Mouse (Mus musculus) CH12.LX (cell line): ENCODE data around the gene Sf1. TPM values are rescaled to one million over a fixed set of nuclear protein-coding genes. Genes with fewer than 3 reads are reported as not detected.
A peak's percentile ranks its signal among the peaks of the same experiment; 100 is the strongest.

Experiments
- DNase-seq: peaks from one replicate; pipeline ENCODE4 v3.0.0-alpha.2; 2013; ENCODE audit errors: extremely low read depth
- H3K27ac ChIP-seq: 2 replicates; pipeline ENCODE4 v1.5.1; 2012; ENCODE audit warnings: low read depth, mild to moderate bottlenecking, control low read depth, moderate library complexity; ENCODE audit not compliant: insufficient read depth
- H3K27me3 ChIP-seq: replicated peaks from 2 replicates; pipeline ENCODE3; 2012; ENCODE audit warnings: inconsistent platforms
- H3K36me3 ChIP-seq, 2 experiments: replicated peaks in 1 of 2; 2 replicates each; pipeline versions ENCODE3 to v1.6.1; 2012; ENCODE audit warnings: inconsistent platforms in 1 of 2, low read length in 1 of 2, mild to moderate bottlenecking in 1 of 2, mixed read lengths in 1 of 2, moderate library complexity in 1 of 2; ENCODE audit not compliant: control insufficient read depth in 1 of 2, insufficient read depth in 1 of 2
- H3K4me1 ChIP-seq, 2 experiments: 2 replicates each; pipeline ENCODE4 v1.6.1; 2012; ENCODE audit warnings: inconsistent platforms in 1 of 2, moderate library complexity in 1 of 2; ENCODE audit not compliant: insufficient read depth in 2 of 2, control insufficient read depth in 1 of 2
- H3K4me2 ChIP-seq: 2 replicates; pipeline ENCODE4 v1.6.1; 2012; ENCODE audit warnings: low read depth, mild to moderate bottlenecking, control low read depth; ENCODE audit not compliant: poor library complexity, insufficient read depth, severe bottlenecking
- H3K4me3 ChIP-seq, 3 experiments: fragments of 150-350 bp in 1 of 3; sonication (generic) in 1 of 3; replicated peaks in 1 of 3; 2 replicates each; pipeline versions ENCODE3 to v1.5.1; 2011 to 2012; ENCODE audit warnings: low read depth in 2 of 3, low read length in 2 of 3, mild to moderate bottlenecking in 2 of 3, moderate library complexity in 2 of 3, control low read depth in 1 of 3, improper control_type of control experiment in 1 of 3, inconsistent platforms in 1 of 3, mixed read lengths in 1 of 3; ENCODE audit not compliant: poor library complexity in 1 of 3
- H3K79me2 ChIP-seq: replicated peaks from 2 replicates; pipeline ENCODE4 v1.6.1; 2012; ENCODE audit warnings: mild to moderate bottlenecking, moderate library complexity; ENCODE audit not compliant: control insufficient read depth, poor library complexity, insufficient read depth, severe bottlenecking; ENCODE audit errors: extremely low read depth
- H3K9ac ChIP-seq: 2 replicates; pipeline ENCODE4 v1.6.1; 2012; ENCODE audit warnings: low read depth, mild to moderate bottlenecking, control low read depth, moderate library complexity; ENCODE audit not compliant: insufficient read depth
- H3K9me3 ChIP-seq: replicated peaks from 2 replicates; pipeline ENCODE3; 2012; ENCODE audit warnings: low read length, inconsistent platforms, mixed read lengths
- BHLHE40 ChIP-seq: IDR thresholded peaks from 2 replicates; pipeline ENCODE4 v1.6.1; 2011; ENCODE audit warnings: mild to moderate bottlenecking, low read depth, low read length, improper control_type of control experiment
- CHD1 ChIP-seq: IDR thresholded peaks from 2 replicates; pipeline ENCODE4 v1.6.1; 2012; ENCODE audit warnings: low read depth, low read length, improper control_type of control experiment, inconsistent platforms
- CHD2 ChIP-seq: IDR thresholded peaks from 2 replicates; pipeline ENCODE4 v1.6.1; 2011; ENCODE audit warnings: low read length, improper control_type of control experiment
- CTCF ChIP-seq, 2 experiments: IDR thresholded peaks in 1 of 2; conservative IDR thresholded peaks in 1 of 2; 2 replicates each; pipeline ENCODE4 v1.5.1; 2011 to 2012; ENCODE audit warnings: low read depth in 2 of 2, low read length in 2 of 2, improper control_type of control experiment in 1 of 2, inconsistent platforms in 1 of 2, mild to moderate bottlenecking in 1 of 2, moderate library complexity in 1 of 2
- ELF1 ChIP-seq: IDR thresholded peaks from 2 replicates; pipeline ENCODE4 v1.6.1; 2014; ENCODE audit warnings: low read depth, mild to moderate bottlenecking, inconsistent platforms, low read length, improper control_type of control experiment
- EP300 ChIP-seq: IDR thresholded peaks from 2 replicates; pipeline ENCODE4 v1.6.1; 2011; ENCODE audit warnings: low read length, improper control_type of control experiment
- ETS1 ChIP-seq: conservative IDR thresholded peaks from 2 replicates; pipeline ENCODE4 v1.6.1; 2012; ENCODE audit warnings: low read depth, mild to moderate bottlenecking, inconsistent platforms, low read length, improper control_type of control experiment, moderate library complexity
- GABPA ChIP-seq: IDR thresholded peaks from 2 replicates; pipeline ENCODE4 v1.6.1; 2012; ENCODE audit warnings: low read depth, low read length, improper control_type of control experiment, inconsistent platforms; ENCODE audit not compliant: insufficient replicate concordance
- IRF4 ChIP-seq: IDR thresholded peaks from 2 replicates; pipeline ENCODE4 v1.6.1; 2014; ENCODE audit warnings: low read depth, mild to moderate bottlenecking, inconsistent platforms, low read length, improper control_type of control experiment
- JUN ChIP-seq: IDR thresholded peaks from 2 replicates; pipeline ENCODE4 v1.6.1; 2011; ENCODE audit warnings: low read depth, mild to moderate bottlenecking, low read length, improper control_type of control experiment, moderate library complexity; ENCODE audit not compliant: insufficient read depth
- MAZ ChIP-seq: IDR thresholded peaks from 2 replicates; pipeline ENCODE4 v1.6.1; 2012; ENCODE audit warnings: low read depth, mild to moderate bottlenecking, inconsistent platforms, low read length, improper control_type of control experiment, moderate library complexity
- MEF2A ChIP-seq: IDR thresholded peaks from 2 replicates; pipeline ENCODE4 v1.6.1; 2014; ENCODE audit warnings: low read depth, mild to moderate bottlenecking, inconsistent platforms, low read length, improper control_type of control experiment, borderline replicate concordance
- MXI1 ChIP-seq: IDR thresholded peaks from 2 replicates; pipeline ENCODE4 v1.6.1; 2011; ENCODE audit warnings: mild to moderate bottlenecking, low read depth, low read length, improper control_type of control experiment
- MYC ChIP-seq: IDR thresholded peaks from 2 replicates; pipeline ENCODE4 v1.6.1; 2011; ENCODE audit warnings: low read depth, mild to moderate bottlenecking, improper control_type of control experiment, low read length
- NELFE ChIP-seq: IDR thresholded peaks from 2 replicates; pipeline ENCODE4 v1.6.1; 2011; ENCODE audit warnings: low read depth, low read length, improper control_type of control experiment
- NRF1 ChIP-seq: IDR thresholded peaks from 2 replicates; pipeline ENCODE4 v1.6.1; 2014; ENCODE audit warnings: low read depth, mild to moderate bottlenecking, inconsistent platforms, low read length, improper control_type of control experiment, moderate library complexity
- POLR2A ChIP-seq: IDR thresholded peaks from 2 replicates; pipeline ENCODE4 v1.6.1; 2011; ENCODE audit warnings: low read depth, mild to moderate bottlenecking, improper control_type of control experiment, low read length
- RAD21 ChIP-seq: IDR thresholded peaks from 2 replicates; pipeline ENCODE4 v1.6.1; 2011; ENCODE audit warnings: low read depth, mild to moderate bottlenecking, low read length, improper control_type of control experiment, moderate library complexity
- RCOR1 ChIP-seq: conservative IDR thresholded peaks from 2 replicates; pipeline ENCODE4 v1.6.1; 2012; ENCODE audit warnings: low read depth, mild to moderate bottlenecking, inconsistent platforms, low read length, improper control_type of control experiment
- SMC3 ChIP-seq: IDR thresholded peaks from 2 replicates; pipeline ENCODE4 v1.6.1; 2011; ENCODE audit warnings: low read depth, low read length, improper control_type of control experiment
- TCF12 ChIP-seq: IDR thresholded peaks from 2 replicates; pipeline ENCODE4 v1.6.1; 2014; ENCODE audit warnings: low read depth, mild to moderate bottlenecking, inconsistent platforms, low read length, improper control_type of control experiment
- UBTF ChIP-seq: IDR thresholded peaks from 2 replicates; pipeline ENCODE4 v1.6.1; 2012; ENCODE audit warnings: low read depth, mild to moderate bottlenecking, inconsistent platforms, low read length, improper control_type of control experiment, moderate library complexity
- USF1 ChIP-seq: IDR thresholded peaks from 2 replicates; pipeline ENCODE4 v1.6.1; 2014; ENCODE audit warnings: low read depth, mild to moderate bottlenecking, inconsistent platforms, low read length, improper control_type of control experiment
- ZKSCAN1 ChIP-seq: IDR thresholded peaks from 2 replicates; pipeline ENCODE4 v1.6.1; 2012; ENCODE audit warnings: low read depth, inconsistent platforms, low read length, improper control_type of control experiment, borderline replicate concordance
- ZNF384 ChIP-seq: IDR thresholded peaks from 2 replicates; pipeline ENCODE4 v1.6.1; 2012; ENCODE audit warnings: low read depth, low read length, improper control_type of control experiment, inconsistent platforms
- dilution Hi-C: fragments of 300-500 bp; cut with MboI; formaldehyde crosslinking; loops from 2 replicates; pipeline ENCODE4 v1.14.3; 2020; ENCODE audit warnings: low sequenced_read_pairs; ENCODE audit not compliant: extremely low pct_unique_long_range_greater_than_20kb, extremely low pct_ligation_motif_present
- in situ Hi-C: fragments of 300-500 bp; cut with MboI; formaldehyde crosslinking; loops from 3 replicates; pipeline ENCODE4 v1.14.3; 2019; ENCODE audit warnings: low sequenced_read_pairs, low pct_ligation_motif_present, low pct_unique_long_range_greater_than_20kb, mixed read lengths
- polyA plus RNA-seq: library from polyadenylated mRNA; unstranded; fragments of >175 nt; gene quantifications from 2 replicates; pipeline ENCODE4 v1.2.1, GENCODE M21; 2012; ENCODE audit warnings: low read depth; ENCODE audit not compliant: insufficient read length
- total RNA-seq, 2 experiments: library from RNA; depleted of rRNA; stranded (reverse); fragments of 300-350 nt in 1 of 2; fragments of >200 nt in 1 of 2; gene quantifications; 2 replicates each; pipeline ENCODE4 v1.2.3; 2012 to 2014

The Sf1 gene
- total and polyA plus RNA-seq, 3 experiments = 54.5 to 251 (median 70.4) TPM

DNA sequence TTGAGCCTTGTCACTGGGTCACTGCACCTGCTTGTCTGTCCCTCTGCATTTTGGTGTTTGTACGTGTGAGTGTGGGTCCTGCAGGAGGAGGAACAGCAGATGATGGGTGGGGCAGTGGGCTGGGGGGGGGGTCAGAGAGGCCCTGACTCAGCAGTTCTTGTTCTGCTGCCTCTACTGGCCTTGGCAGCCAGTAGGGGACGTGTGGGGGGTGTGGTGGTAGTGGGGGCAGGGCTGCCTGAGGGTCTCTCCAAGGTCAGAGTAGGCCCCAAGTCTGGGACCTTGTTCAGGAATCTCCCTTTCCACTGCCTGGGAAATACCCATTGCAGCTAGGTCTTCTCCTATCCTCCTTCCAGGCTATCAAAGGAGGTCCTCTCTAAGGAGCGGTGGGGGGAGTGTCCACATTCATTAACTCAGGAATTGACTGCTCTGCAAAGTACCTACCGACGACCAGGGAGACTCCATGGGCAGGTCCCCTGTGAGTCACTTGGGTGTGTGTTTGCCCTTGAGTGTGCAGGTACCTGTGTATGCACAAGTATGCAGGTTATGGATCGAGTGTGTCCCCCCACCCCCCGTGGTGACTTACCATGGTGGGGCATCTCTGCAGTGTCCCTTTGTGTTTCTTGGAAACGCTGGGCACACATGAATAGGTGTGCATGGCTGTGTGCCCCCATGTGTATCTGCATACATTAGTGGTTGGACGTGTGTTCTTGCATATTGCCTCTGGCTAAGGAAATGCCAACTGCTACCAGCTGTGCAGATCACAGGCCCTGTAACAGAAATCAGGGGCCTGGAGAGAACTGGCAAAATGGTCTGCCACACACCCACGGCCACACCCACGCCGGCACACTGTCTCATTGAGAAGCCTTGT, 53.6 kb downstream of the Sf1 start:
- dilution Hi-C loops = no loop called here
- in situ Hi-C loops = no loop called here
- Histone ChIP-seq H3K9me3 (no peaks in the 10 kb centered on the region), H3K4me3 (no peak overlapping the region), H3K27ac (no peak overlapping the region), H3K79me2 (no peaks in the 10 kb centered on the region), H3K4me2 (no peak overlapping the region), H3K36me3 (peaks cover 0 to 9% of the 10 kb centered on the region in 2 experiments), H3K27me3 (peaks cover 32% of the 10 kb centered on the region), H3K9ac (no peak overlapping the region), H3K4me1 (peaks cover 4 to 17% of the 10 kb centered on the region in 2 experiments; a peak in 3 of 4 replicates)
- no peak for DNase-seq
- TF ChIP-seq UBTF = no peak
- TF ChIP-seq EP300 = no peak

DNA sequence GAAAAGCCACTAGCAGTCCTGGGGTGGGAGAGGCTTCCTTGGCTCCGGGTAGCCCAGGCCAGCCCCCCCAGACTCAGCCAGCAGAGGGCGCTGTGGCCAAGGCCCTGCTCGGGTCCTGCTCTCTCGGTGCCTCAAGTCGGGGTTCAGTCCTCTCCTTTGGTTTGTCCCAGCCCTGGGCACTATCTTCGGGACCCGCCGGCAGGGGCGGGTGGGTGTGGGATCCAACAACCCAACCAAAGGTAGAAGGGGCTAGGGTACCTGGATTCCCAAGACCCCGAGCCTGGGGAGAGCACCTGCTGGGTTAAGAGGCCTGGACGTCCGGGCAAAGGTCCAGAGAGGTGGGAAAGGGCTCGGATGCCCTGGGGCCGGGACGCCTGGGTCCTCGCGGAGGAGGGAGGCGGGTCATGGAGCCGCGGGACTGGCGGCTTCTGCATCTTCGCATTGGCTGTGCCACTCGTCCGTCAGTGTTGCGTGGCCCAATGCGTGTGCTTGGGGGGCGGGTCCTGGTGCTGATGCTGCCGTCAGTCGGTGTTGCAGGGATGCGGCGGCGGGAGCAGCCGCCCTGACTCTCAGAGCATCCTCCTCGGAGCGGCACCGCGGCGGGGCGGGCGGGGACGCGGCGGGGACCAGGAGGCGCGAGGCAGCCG, 54.9 kb downstream of the Sf1 start, which contains the start of gene Nrxn2:
Nrxn2 (plus strand) TSS at position 499 of the 647 bp plus-strand sequence.
- Histone ChIP-seq H3K9ac (peak within 1 kb of the TSS; percentile 73), H3K79me2 (no peaks in the 10 kb centered on the region), H3K27ac (no peak within 1 kb of the TSS), H3K9me3 (no peaks in the 10 kb centered on the region), H3K4me3 (peak within 1 kb of the TSS in 2 of 3 experiments; percentile 44 to 46), H3K36me3 (peaks cover 0 to 4% of the 10 kb centered on the region in 2 experiments), H3K27me3 (peaks cover 45% of the 10 kb centered on the region), H3K4me1 (peaks cover 4 to 17% of the 10 kb centered on the region in 2 experiments; a peak in 3 of 4 replicates), H3K4me2 (peak within 1 kb of the TSS; percentile 92)
- peak; percentile 91 for DNase-seq
- TF ChIP-seq ETS1 (no peak), CHD1 (no peak), TCF12 (peak; percentile 27; the same call in 1 of the 2 replicates), CHD2 (peak; percentile 66), MXI1 (0 out of 2 replicates have a peak, but pooled peaks have one; percentile 37), GABPA (no peak), UBTF (no peak), ZKSCAN1 (no peak), USF1 (no peak), RCOR1 (no peak), SMC3 (peak; percentile 61), NRF1 (no peak), MAZ (peak; percentile 49; the same call in 1 of the 2 replicates), POLR2A (peak; percentile 24; the same call in 1 of the 2 replicates), MYC (no peak), IRF4 (0 out of 2 replicates have a peak, but pooled peaks have one; percentile 10), BHLHE40 (no peak), ZNF384 (no peak), CTCF (conservative IDR thresholded peaks at IDR 0.05 in 1 of 2, IDR thresholded peaks at IDR 0.05 in 1 of 2; ENCODE audit: low read depth in 2 of 2, low read length in 2 of 2) (peak; percentile 51 to 75), RAD21 (peak; percentile 53), NELFE (peak; percentile 50; the same call in 1 of the 2 replicates), ELF1 (no peak), JUN (no peak), MEF2A (0 out of 2 replicates have a peak, but pooled peaks have one; percentile 22)
- in situ Hi-C loops (no loop called here), dilution Hi-C loops (no loop called here)
